Mouse (Mus musculus) neural tube, embryonic 15.5 days (tissue): ENCODE measurements around the gene Rif1. TPM values are rescaled to one million over a fixed set of nuclear protein-coding genes. Genes with fewer than 3 reads are reported as not detected.

ENCODE experiments used
- ATAC-seq: fragments of 200-750 bp; cut with Nextera tagmentation; 2 replicates; pipeline ENCODE4 v1.8.0; 2017; ENCODE audit warnings: mild to moderate bottlenecking, moderate TSS enrichment, moderate library complexity; ENCODE audit not compliant: low FRiP score
- H3K27ac ChIP-seq: fragments of 300-500 bp; sonication (generic); replicated peaks from 2 replicates; pipeline ENCODE4 v1.5.1; 2015; ENCODE audit warnings: mild to moderate bottlenecking, inconsistent platforms
- H3K27me3 ChIP-seq: fragments of 300-500 bp; sonication (generic); replicated peaks from 2 replicates; pipeline ENCODE4 v1.6.1; 2015; ENCODE audit warnings: inconsistent platforms
- H3K36me3 ChIP-seq: fragments of 300-500 bp; sonication (generic); 2 replicates; pipeline ENCODE4 v1.6.1; 2015; ENCODE audit warnings: inconsistent platforms
- H3K4me1 ChIP-seq: fragments of 300-500 bp; sonication (generic); 2 replicates; pipeline ENCODE4 v1.6.1; 2015; ENCODE audit warnings: inconsistent platforms
- H3K4me2 ChIP-seq: fragments of 300-500 bp; sonication (generic); 2 replicates; pipeline ENCODE4 v1.6.1; 2015; ENCODE audit warnings: inconsistent platforms, mild to moderate bottlenecking, moderate library complexity
- H3K4me3 ChIP-seq: fragments of 300-500 bp; sonication (generic); replicated peaks from 2 replicates; pipeline ENCODE4 v1.5.1; 2015; ENCODE audit warnings: mild to moderate bottlenecking, inconsistent platforms
- H3K9ac ChIP-seq: fragments of 300-500 bp; sonication (generic); replicated peaks from 2 replicates; pipeline ENCODE4 v1.6.1; 2015; ENCODE audit warnings: mild to moderate bottlenecking, inconsistent platforms
- H3K9me3 ChIP-seq: fragments of 300-500 bp; sonication (generic); replicated peaks from 2 replicates; pipeline ENCODE4 v1.6.1; 2016; ENCODE audit warnings: inconsistent platforms
- WGBS: fragments of 180-500 bp; shearing (Covaris S2); methylation state at CpG from one replicate; pipeline ENCODE4 v1.1.7; 2015; ENCODE audit warnings: mixed read lengths; 5-methylcytosine and 5-hydroxymethylcytosine counted together
- polyA plus RNA-seq: library from polyadenylated mRNA; unstranded; fragments of >200 nt; fragmentation: Nextera tagmentation; extraction: Ambion mirVana; gene quantifications from 2 replicates; pipeline ENCODE4 v1.2.1, GENCODE M21; 2015

The Rif1 gene
- polyA plus RNA-seq, 1 experiment from 2014 or later, result 17.6 TPM

- ATAC-seq, result no peak
- H3K9me3 ChIP-seq, result no peaks in the 10 kb centered on the region
- no peak overlapping the region for H3K4me3 ChIP-seq
- no peak overlapping the region for H3K9ac ChIP-seq
- H3K4me2 ChIP-seq, result no peak overlapping the region
- H3K27me3 ChIP-seq, result no peaks in the 10 kb centered on the region
- H3K36me3 ChIP-seq, result no peaks in the 10 kb centered on the region
- WGBS, result 68% methylated on average over 5 of the region's 5 CpGs
- H3K4me1 ChIP-seq, result 0 out of 2 replicates have a peak, but pooled peaks cover 2% of the 10 kb centered on the region
- H3K27ac ChIP-seq, result no peak overlapping the region
Measured at GRCm38 (mm10) chr2:52042714-52043113, 29.9 kb upstream of the Rif1 start.

- Histone ChIP-seq H3K4me1 (no peaks in the 10 kb centered on the region), H3K9me3 (no peaks in the 10 kb centered on the region), H3K27me3 (no peaks in the 10 kb centered on the region), H3K4me3 (no peak overlapping the region), H3K27ac (no peak overlapping the region), H3K9ac (no peak overlapping the region), H3K4me2 (no peak overlapping the region), H3K36me3 (no peaks in the 10 kb centered on the region)
- no peak for ATAC-seq
- WGBS, result 81% methylated on average over 11 of the region's 11 CpGs
Measured at GRCm38 (mm10) chr2:52043485-52043884, 29.1 kb upstream of the Rif1 start.

GRCm38 (mm10) chr2:52046032-52046431, 26.6 kb upstream of the Rif1 start:
- H3K4me3 ChIP-seq, result no peak overlapping the region
- no peaks in the 10 kb centered on the region for H3K9me3 ChIP-seq
- no peak overlapping the region for H3K9ac ChIP-seq
- no peak for ATAC-seq
- WGBS, result 88% methylated on average over 5 of the region's 5 CpGs
- H3K27me3 ChIP-seq, result no peaks in the 10 kb centered on the region
- H3K4me1 ChIP-seq, result no peaks in the 10 kb centered on the region
- H3K36me3 ChIP-seq, result no peaks in the 10 kb centered on the region
- no peak overlapping the region for H3K4me2 ChIP-seq
- no peak overlapping the region for H3K27ac ChIP-seq

GRCm38 (mm10) chr2:52050823-52051222, 21.8 kb upstream of the Rif1 start:
- Histone ChIP-seq H3K4me2 (no peak overlapping the region), H3K9me3 (no peaks in the 10 kb centered on the region), H3K4me3 (no peak overlapping the region), H3K9ac (no peak overlapping the region), H3K4me1 (no peaks in the 10 kb centered on the region), H3K36me3 (no peaks in the 10 kb centered on the region), H3K27me3 (no peaks in the 10 kb centered on the region), H3K27ac (no peak overlapping the region)
- no peak for ATAC-seq
- 95% methylated on average over 11 of the region's 11 CpGs for WGBS

GRCm38 (mm10) chr2:52052335-52052734, 20.3 kb upstream of the Rif1 start:
- no peaks in the 10 kb centered on the region for H3K36me3 ChIP-seq
- H3K27me3 ChIP-seq, result no peaks in the 10 kb centered on the region
- no peaks in the 10 kb centered on the region for H3K4me1 ChIP-seq
- no peak overlapping the region for H3K4me3 ChIP-seq
- no peak overlapping the region for H3K4me2 ChIP-seq
- WGBS, result 69% methylated on average over 4 of the region's 4 CpGs
- ATAC-seq, result no peak
- no peak overlapping the region for H3K27ac ChIP-seq
- no peak overlapping the region for H3K9ac ChIP-seq
- H3K9me3 ChIP-seq, result no peaks in the 10 kb centered on the region

- Histone ChIP-seq H3K27me3 (no peaks in the 10 kb centered on the region), H3K36me3 (no peaks in the 10 kb centered on the region), H3K4me3 (no peak overlapping the region), H3K27ac (no peak overlapping the region), H3K9me3 (no peaks in the 10 kb centered on the region), H3K9ac (no peak overlapping the region), H3K4me1 (no peaks in the 10 kb centered on the region), H3K4me2 (no peak overlapping the region)
- 39% methylated on average over 5 of the region's 5 CpGs for WGBS
- no peak for ATAC-seq
Measured at GRCm38 (mm10) chr2:52053502-52053901, 19.1 kb upstream of the Rif1 start.

- ATAC-seq, result no peak
- Histone ChIP-seq H3K4me1 (no peaks in the 10 kb centered on the region), H3K27ac (no peak overlapping the region), H3K4me2 (no peak overlapping the region), H3K27me3 (no peaks in the 10 kb centered on the region), H3K4me3 (no peak overlapping the region), H3K36me3 (no peaks in the 10 kb centered on the region), H3K9ac (no peak overlapping the region), H3K9me3 (no peaks in the 10 kb centered on the region)
- WGBS, result 22% methylated on average over 4 of the region's 4 CpGs
Measured at GRCm38 (mm10) chr2:52055616-52056015, 17.0 kb upstream of the Rif1 start.

- 78% methylated on average over 1 of the region's 1 CpGs for WGBS
- Histone ChIP-seq H3K9me3 (no peaks in the 10 kb centered on the region), H3K4me3 (no peak overlapping the region), H3K27me3 (no peaks in the 10 kb centered on the region), H3K4me2 (no peak overlapping the region), H3K36me3 (no peaks in the 10 kb centered on the region), H3K4me1 (no peaks in the 10 kb centered on the region), H3K9ac (no peak overlapping the region), H3K27ac (no peak overlapping the region)
- ATAC-seq, result no peak
Measured at GRCm38 (mm10) chr2:52057099-52057498, 15.5 kb upstream of the Rif1 start.

GRCm38 (mm10) chr2:52057681-52058080, 15.0 kb upstream of the Rif1 start:
- H3K27ac ChIP-seq, result no peak overlapping the region
- no peaks in the 10 kb centered on the region for H3K36me3 ChIP-seq
- H3K4me3 ChIP-seq, result no peak overlapping the region
- ATAC-seq, result no peak
- H3K4me2 ChIP-seq, result no peak overlapping the region
- H3K9ac ChIP-seq, result no peak overlapping the region
- H3K27me3 ChIP-seq, result no peaks in the 10 kb centered on the region
- no peaks in the 10 kb centered on the region for H3K4me1 ChIP-seq
- no peaks in the 10 kb centered on the region for H3K9me3 ChIP-seq

- no peak for ATAC-seq
- Histone ChIP-seq H3K36me3 (no peaks in the 10 kb centered on the region), H3K27ac (no peak overlapping the region), H3K4me2 (no peak overlapping the region), H3K9ac (no peak overlapping the region), H3K4me3 (no peak overlapping the region), H3K27me3 (no peaks in the 10 kb centered on the region), H3K4me1 (peaks cover 9% of the 10 kb centered on the region), H3K9me3 (no peaks in the 10 kb centered on the region)
- WGBS, result 66% methylated on average over 1 of the region's 1 CpGs
Measured at GRCm38 (mm10) chr2:52068641-52069040, 4.0 kb upstream of the Rif1 start.

GRCm38 (mm10) chr2:52070816-52071215, 1.8 kb upstream of the Rif1 start:
- Histone ChIP-seq H3K27me3 (no peaks in the 10 kb centered on the region), H3K9me3 (no peaks in the 10 kb centered on the region), H3K4me1 (peaks cover 18% of the 10 kb centered on the region), H3K36me3 (peaks cover 2% of the 10 kb centered on the region; the same call in 1 of the 2 replicates), H3K4me3 (no peak overlapping the region), H3K4me2 (no peak overlapping the region), H3K27ac (no peak overlapping the region), H3K9ac (no peak overlapping the region)
- no peak for ATAC-seq
- WGBS, result 91% methylated on average over 5 of the region's 5 CpGs

- peaks cover 18% of the 10 kb centered on the region for H3K4me1 ChIP-seq
- H3K36me3 ChIP-seq, result peaks cover 4% of the 10 kb centered on the region; the same call in 1 of the 2 replicates
- H3K9me3 ChIP-seq, result no peaks in the 10 kb centered on the region
- 26% methylated on average over 13 of the region's 13 CpGs for WGBS
- no peak overlapping the region for H3K9ac ChIP-seq
- H3K4me3 ChIP-seq, result peak overlapping the region; percentile 96
- no peaks in the 10 kb centered on the region for H3K27me3 ChIP-seq
- H3K4me2 ChIP-seq, result peak overlapping the region; percentile 76
- H3K27ac ChIP-seq, result no peak overlapping the region
- no peak for ATAC-seq
Measured at GRCm38 (mm10) chr2:52071241-52071991, 1.2 kb upstream of the Rif1 start.
